19 mouse cellular contexts compared by ENCODE assay signal in genomic region chr6:31586127-31586526, GRCm38 (mm10). TPM values are rescaled to one million over a fixed set of nuclear protein-coding genes. Genes with fewer than 3 reads are reported as not detected.
A peak's percentile ranks its signal among the peaks of the same experiment; 100 is the strongest.
DNase-seq lines count a peak whose midpoint lies in the region; ATAC-seq and TF ChIP-seq lines count a peak whose summit lies in the region.
"Had no signal": no experiment of that assay in that cellular context is flagged by ENCODE, and none has a peak within 500 bp of the region (broad histone marks: within the 10 kb centered on the region; RNA-seq: fewer than 3 reads in every experiment).

No protein-coding gene starts in this region.

- no peak overlapping the region for H3K9ac ChIP-seq in forebrain, embryonic 11.5 days (ENCODE audit: low read length)
- H3K9ac ChIP-seq in forebrain, embryonic 13.5 days = no peak overlapping the region
- peak overlapping the region; percentile 23 for H3K9ac ChIP-seq in liver, embryonic 14.5 days (replicated peaks)
- H3K9ac ChIP-seq: heart, embryonic 12.5 days; hindbrain, embryonic 15.5 days had no signal

- no peak overlapping the region for H3K4me3 ChIP-seq in forebrain, embryonic 11.5 days (ENCODE audit: low read depth, low read length)
- no peak overlapping the region for H3K4me3 ChIP-seq in forebrain, embryonic 13.5 days
- H3K4me3 ChIP-seq in left cerebral cortex, adult 2 months = no peak overlapping the region
- no peak overlapping the region for H3K4me3 ChIP-seq in liver, embryonic 14.5 days (ENCODE audit: insufficient read depth in 1 of 2, low read depth in 2 of 2, low read length in 2 of 2)
- H3K4me3 ChIP-seq: embryonic facial prominence, embryonic 10.5 days; heart, embryonic 12.5 days; hindbrain, embryonic 15.5 days had no signal

- peak; percentile 13 for DNase-seq in forebrain, embryonic 11.5 days (ENCODE audit: low spot score)
- no peak for DNase-seq in left cerebral cortex, adult 2 months (ENCODE audit: extremely low spot score in 1 of 2, low spot score in 2 of 2)
- no peak for DNase-seq in left cerebral cortex, postnatal 10 days (ENCODE audit: extremely low spot score in 1 of 2, low spot score in 2 of 2)
- peak in 1 of 3 experiments; percentile 64 for DNase-seq in liver, embryonic 14.5 days (ENCODE audit: low read depth in 3 of 3, low spot score in 3 of 3)
- DNase-seq in urinary bladder, adult 18-20 months (ENCODE audit: low spot score in 2 of 2) = no peak
- no peak for DNase-seq in thymus, adult 18-20 months
- DNase-seq: adrenal gland, postnatal 14 days; cerebellum, adult 11-12 months; cerebellum, adult 9-10 months; cerebellum, postnatal 25 days; gastrocnemius, postnatal 36 days had no signal

- peak; percentile 79 for TF ChIP-seq EP300 in liver, embryonic 14.5 days (IDR thresholded peaks at IDR 0.05; ENCODE audit: low read depth)

- H3K27me3 ChIP-seq in forebrain, embryonic 11.5 days (ENCODE audit: control insufficient read depth, insufficient read depth, low read length) = no peaks in the 10 kb centered on the region
- H3K27me3 ChIP-seq in forebrain, embryonic 13.5 days = no peaks in the 10 kb centered on the region
- no peaks in the 10 kb centered on the region for H3K27me3 ChIP-seq in liver, embryonic 14.5 days (ENCODE audit: control insufficient read depth, insufficient read depth, low read length)
- H3K27me3 ChIP-seq: heart, embryonic 12.5 days; hindbrain, embryonic 15.5 days; Patski had no signal

- H3K4me2 ChIP-seq in forebrain, embryonic 11.5 days (ENCODE audit: low read depth, low read length, severe bottlenecking) = no peak overlapping the region
- no peak overlapping the region for H3K4me2 ChIP-seq in forebrain, embryonic 13.5 days
- peak overlapping the region; percentile 57 for H3K4me2 ChIP-seq in liver, embryonic 14.5 days (ENCODE audit: low read depth)
- H3K4me2 ChIP-seq: heart, embryonic 12.5 days; hindbrain, embryonic 15.5 days had no signal

- H3K36me3 ChIP-seq in forebrain, embryonic 11.5 days (ENCODE audit: control insufficient read depth, insufficient read depth, low read length) = no peaks in the 10 kb centered on the region
- H3K36me3 ChIP-seq in forebrain, embryonic 13.5 days (ENCODE audit: poor library complexity, severe bottlenecking) = no peaks in the 10 kb centered on the region
- H3K36me3 ChIP-seq in liver, embryonic 14.5 days (replicated peaks; ENCODE audit: control insufficient read depth, insufficient read depth, low read depth) = no peaks in the 10 kb centered on the region
- H3K36me3 ChIP-seq: embryonic facial prominence, embryonic 10.5 days; heart, embryonic 12.5 days; hindbrain, embryonic 15.5 days had no signal

- intact Hi-C loops in left cerebral cortex, adult 2 months (cut with DNase I) = no loop called here
- intact Hi-C loops in left cerebral cortex, postnatal 10 days (cut with DNase I) = loop anchor here (5.0 kb wide), 1 partner anchor 166 kb away; no protein-coding TSS in a partner anchor

- 90% methylated on average over 2 of the region's 2 CpGs for WGBS in forebrain, embryonic 11.5 days
- WGBS in forebrain, embryonic 13.5 days = 85% methylated on average over 2 of the region's 2 CpGs
- 36% methylated on average over 2 of the region's 2 CpGs for WGBS in liver, embryonic 14.5 days (ENCODE audit: insufficient replicate concordance)

- ATAC-seq in forebrain, embryonic 11.5 days (replicated peaks; ENCODE audit: low FRiP score) = no peak
- ATAC-seq in forebrain, embryonic 13.5 days = no peak
- ATAC-seq in liver, embryonic 14.5 days (ENCODE audit: insufficient read depth) = peak; percentile 55; the same call in 1 of the 2 replicates
- ATAC-seq in megakaryocyte progenitor cell, adult 5-6 weeks (replicated peaks; ENCODE audit: poor library complexity) = peak; percentile 52
- ATAC-seq: activated CD4-positive, CD25-positive, alpha-beta regulatory T cell, adult 4 months; forebrain, embryonic 16.5 days; Patski had no signal

- H3K27ac ChIP-seq in forebrain, embryonic 11.5 days (ENCODE audit: low read depth, low read length) = no peak overlapping the region
- H3K27ac ChIP-seq in forebrain, embryonic 13.5 days = no peak overlapping the region
- H3K27ac ChIP-seq in left cerebral cortex, adult 2 months = 0 out of 2 replicates have a peak overlapping the region, but pooled peaks have one; percentile 30
- H3K27ac ChIP-seq in liver, embryonic 14.5 days = peak overlapping the region; percentile 77
- H3K27ac ChIP-seq: embryonic facial prominence, embryonic 10.5 days; hindbrain, embryonic 15.5 days had no signal

- no peaks in the 10 kb centered on the region for H3K4me1 ChIP-seq in forebrain, embryonic 11.5 days (replicated peaks; ENCODE audit: control insufficient read depth, insufficient read depth, low read length)
- H3K4me1 ChIP-seq in forebrain, embryonic 13.5 days = no peaks in the 10 kb centered on the region
- peaks cover 53 to 56% of the 10 kb centered on the region in 2 experiments for H3K4me1 ChIP-seq in liver, embryonic 14.5 days (replicated peaks; ENCODE audit: control insufficient read depth in 2 of 2, insufficient read depth in 2 of 2, low read length in 1 of 2)
- H3K4me1 ChIP-seq: hindbrain, embryonic 15.5 days had no signal

- no peaks in the 10 kb centered on the region for H3K9me3 ChIP-seq in forebrain, embryonic 11.5 days (ENCODE audit: control insufficient read depth, low read length)
- H3K9me3 ChIP-seq in forebrain, embryonic 13.5 days (replicated peaks) = no peaks in the 10 kb centered on the region
- no peaks in the 10 kb centered on the region for H3K9me3 ChIP-seq in liver, embryonic 14.5 days (ENCODE audit: control insufficient read depth, low read length)
- H3K9me3 ChIP-seq: embryonic facial prominence, embryonic 10.5 days; heart, embryonic 12.5 days; hindbrain, embryonic 15.5 days had no signal

- no peak for TF ChIP-seq CTCF in left cerebral cortex, adult 2 months (IDR thresholded peaks at IDR 0.05)
- no peak for TF ChIP-seq CTCF in liver, embryonic 14.5 days (IDR thresholded peaks at IDR 0.05; ENCODE audit: low read depth)

RNA-seq across cellular contexts. Expression of gene Podxl, which starts 22.3 kb away (rescaled TPM):
- polyA plus RNA-seq in forebrain, embryonic 11.5 days (2014; fragmentation: Nextera tagmentation; extraction: Ambion mirVana) = 11.7 and 13.7 TPM in 2 replicates
- polyA plus RNA-seq in forebrain, embryonic 13.5 days (2015; fragmentation: Nextera tagmentation; extraction: Ambion mirVana) = 13.2 and 15.9 TPM in 2 replicates
- 10 to 100 TPM; 20.2 to 23.2 TPM for total RNA-seq in left cerebral cortex, adult 2 months (2021)
- 10 to 100 TPM; 13.3 to 15.7 TPM for total RNA-seq in left cerebral cortex, postnatal 10 days (2021)
- 8.1 and 8.2 TPM in 2 replicates for polyA plus RNA-seq in liver, embryonic 14.5 days (2012; rRNA removed)
- 5.0 and 6.0 TPM in 2 replicates for polyA plus RNA-seq in liver, embryonic 14.5 days (2014; fragmentation: Nextera tagmentation; extraction: Ambion mirVana)
- total RNA-seq in megakaryocyte progenitor cell, adult 5-6 weeks (2015) = 0.07 and 0.25 TPM in 2 replicates
- 0.04 and 0.34 TPM in 2 replicates for total RNA-seq in megakaryocyte progenitor cell, adult 5-6 weeks (2017)
- polyA plus RNA-seq: activated CD4-positive, CD25-positive, alpha-beta regulatory T cell, adult 4 months had no signal

Comparison
In these comparisons a context has a peak if more than half of its experiments do, and no peak if none do; other contexts are left out.
1. ATAC-seq: peak in liver, embryonic 14.5 days (single experiment) and megakaryocyte progenitor cell, adult 5-6 weeks (single experiment); none in forebrain, embryonic 11.5 days (single experiment) and forebrain, embryonic 13.5 days (single experiment).
2. H3K27ac ChIP-seq: peak in left cerebral cortex, adult 2 months (single experiment) and liver, embryonic 14.5 days (single experiment); none in forebrain, embryonic 11.5 days (single experiment) and forebrain, embryonic 13.5 days (single experiment).
3. RNA of gene Podxl, which starts 22.3 kb away (total RNA-seq): 20.2 to 23.2 TPM in left cerebral cortex, adult 2 months and 13.3 to 15.7 TPM in left cerebral cortex, postnatal 10 days; 0.04 to 0.34 TPM in megakaryocyte progenitor cell, adult 5-6 weeks; every median in the first group is over 10 times any median in the second.